Mouse (Mus musculus): ENCODE data around the gene Abca7.
"Not testable (repeated sequence)": the region's sequence is repeated elsewhere in the genome, so short reads cannot be mapped to it uniquely, and the experiment has no call there.

The Abca7 gene

DNA sequence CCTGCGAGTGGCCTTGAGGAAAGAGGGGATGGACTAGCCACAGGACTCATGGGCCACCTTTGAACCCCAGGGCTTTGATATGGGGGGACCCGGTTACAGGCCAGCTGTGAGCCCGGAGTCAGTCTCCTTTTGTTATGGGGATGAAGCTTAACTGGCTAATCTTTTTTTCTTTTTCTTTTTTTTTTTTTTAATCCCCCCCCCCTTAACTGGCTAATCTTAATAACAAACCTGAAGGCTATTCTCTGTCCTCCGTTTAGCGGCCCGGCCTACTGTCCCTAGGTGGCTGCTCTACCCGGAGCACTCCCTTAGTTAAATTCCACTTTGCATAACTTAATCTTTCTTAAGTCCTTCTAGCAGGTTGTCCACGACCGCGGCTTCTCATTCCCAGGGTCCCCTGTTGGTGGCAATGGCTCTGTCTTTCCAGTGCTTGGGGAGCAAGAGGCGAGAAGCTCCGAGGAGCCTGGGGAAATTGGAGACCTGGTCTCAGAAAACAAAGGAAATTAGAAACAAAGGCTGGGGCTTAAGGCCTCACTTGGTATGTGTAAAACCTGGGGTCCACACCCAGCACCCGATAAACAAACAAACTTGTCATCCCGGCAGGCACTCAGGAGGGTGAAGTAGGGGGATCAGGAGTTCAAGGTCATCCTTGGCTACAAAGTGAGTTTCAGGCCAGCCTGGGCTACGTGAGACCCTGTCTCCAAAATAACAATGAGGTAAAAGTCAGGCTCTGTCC, 54.8 kb downstream of the Abca7 start:
- DNase-seq, result peak; percentile 68

DNA sequence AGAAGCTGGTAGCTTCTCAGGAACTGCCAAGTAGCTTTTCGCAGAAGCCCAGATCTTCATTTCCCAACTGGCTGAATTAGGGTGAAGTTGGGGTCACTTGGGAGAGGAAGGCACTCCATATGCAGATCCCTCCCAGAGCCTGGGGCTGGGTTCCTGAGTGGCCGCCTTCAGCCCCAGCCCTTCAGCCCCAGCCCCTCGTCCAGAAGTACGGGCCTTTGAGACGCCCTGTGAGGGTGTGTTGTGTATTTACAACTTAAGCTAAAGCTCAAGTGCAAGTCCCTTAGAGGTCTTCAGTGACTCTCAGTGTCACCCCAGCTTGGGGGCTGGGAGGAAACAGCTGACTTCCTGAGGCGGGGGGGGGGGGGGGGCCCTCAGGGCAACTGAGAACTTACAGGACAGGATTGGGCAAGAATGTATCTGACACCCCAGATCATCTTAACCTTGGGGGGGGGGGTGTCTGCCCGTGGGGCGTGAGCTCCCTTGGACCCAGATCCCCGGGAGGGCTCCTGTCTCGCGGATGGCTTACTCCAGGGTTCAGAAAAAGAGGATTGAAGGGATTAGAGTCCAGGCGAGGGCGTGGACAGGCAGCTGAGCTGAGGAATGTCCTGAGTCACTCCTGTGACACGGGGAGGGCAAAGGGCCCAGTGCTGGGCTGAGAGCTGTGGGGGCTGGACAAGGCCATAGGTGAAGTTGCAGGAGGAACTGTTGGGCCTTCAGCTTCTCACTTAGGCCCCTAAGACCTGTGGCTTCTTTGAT, 55.5 kb downstream of the Abca7 start:
- DNase-seq, result peak; percentile 94

DNA sequence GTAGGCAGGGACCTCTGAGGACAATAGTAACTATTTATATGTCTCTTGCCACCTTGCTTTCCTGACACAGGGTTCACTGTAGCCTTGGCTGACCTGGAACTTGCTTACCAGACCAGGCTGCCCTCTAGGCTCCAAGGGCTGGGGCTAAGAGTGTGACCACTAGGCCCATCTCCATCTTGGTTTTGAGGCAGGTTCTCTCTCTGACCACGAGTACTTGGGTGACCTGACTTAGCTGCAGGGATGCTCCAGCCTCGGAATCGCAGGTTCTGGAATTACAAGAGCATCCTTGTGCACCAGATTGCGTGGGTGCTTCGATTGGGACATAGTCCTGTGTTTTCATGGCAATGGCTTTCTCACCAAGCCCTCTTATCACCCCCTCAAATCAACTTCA, 56.1 kb downstream of the Abca7 start:
- no peak for DNase-seq

DNA sequence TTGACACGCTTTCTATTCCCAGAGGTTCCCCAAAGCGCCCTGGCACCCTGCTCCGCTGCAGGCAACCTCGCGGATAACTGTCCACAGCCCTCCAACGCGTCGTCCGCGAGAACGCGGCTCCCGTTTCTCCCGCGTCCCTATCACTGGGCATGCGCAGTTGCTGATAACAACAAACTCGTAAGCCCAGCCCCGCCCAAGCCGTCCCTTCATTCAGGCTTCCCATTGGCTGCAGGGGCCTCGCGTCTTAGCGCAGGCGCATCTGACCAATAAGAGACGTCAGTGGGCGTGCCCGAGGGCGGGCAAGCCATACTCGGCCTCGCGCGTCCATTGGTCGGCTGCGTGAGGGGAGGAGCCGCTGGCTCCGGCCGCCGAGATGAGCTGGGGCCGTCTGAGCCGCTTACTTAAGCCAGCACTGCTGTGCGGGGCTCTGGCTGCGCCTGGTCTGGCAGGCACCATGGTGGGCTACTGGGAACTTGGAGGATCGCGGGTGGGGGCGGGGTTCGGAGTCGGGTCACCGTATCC, 57.0 kb downstream of the Abca7 start:
- DNase-seq, result peak; percentile 100

DNA sequence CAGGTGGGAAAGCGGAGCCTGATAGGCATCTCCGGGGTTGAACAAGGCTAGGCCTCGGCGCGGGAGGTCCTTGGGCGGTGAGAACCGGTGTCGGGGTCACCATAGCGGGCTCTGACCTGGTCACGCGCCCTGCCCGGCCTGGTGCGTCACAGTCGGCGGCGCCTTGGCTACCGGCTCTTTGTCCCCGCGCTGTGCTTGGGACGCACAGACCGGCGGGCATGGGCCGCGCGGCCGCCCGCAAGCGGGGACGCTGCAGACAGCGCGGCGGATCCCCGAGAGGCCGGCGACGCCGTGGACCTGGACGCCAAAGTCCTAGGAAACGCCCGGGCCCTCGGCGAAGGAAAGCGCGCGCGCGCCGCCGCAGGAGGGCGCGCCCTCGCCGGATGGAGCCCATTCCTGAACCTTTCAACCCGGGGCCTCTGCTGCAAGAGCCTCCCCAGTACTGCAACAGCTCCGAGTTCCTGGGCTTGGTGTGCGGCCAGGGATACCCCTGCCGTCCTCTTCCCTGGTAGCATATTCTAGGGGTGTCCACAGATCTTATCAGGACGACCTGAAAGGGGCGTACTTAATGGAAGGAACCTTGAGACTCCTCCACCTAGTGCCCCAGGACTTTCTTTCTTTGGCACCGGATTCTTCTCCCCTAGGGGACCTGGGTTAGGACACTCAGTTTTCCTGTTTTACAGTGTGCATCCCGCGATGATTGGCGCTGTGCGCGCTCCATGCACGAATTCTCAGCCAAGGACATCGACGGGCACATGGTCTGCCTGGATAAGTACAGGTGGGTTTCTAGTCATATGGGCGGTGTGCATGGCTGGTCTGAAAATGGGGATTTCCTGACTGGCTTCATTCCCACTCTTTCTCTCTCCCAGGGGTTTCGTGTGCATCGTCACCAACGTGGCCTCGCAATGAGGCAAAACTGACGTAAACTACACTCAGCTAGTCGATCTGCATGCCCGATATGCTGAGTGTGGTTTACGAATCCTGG, 57.8 kb downstream of the Abca7 start:
- DNase-seq, result peak; percentile 73

DNA sequence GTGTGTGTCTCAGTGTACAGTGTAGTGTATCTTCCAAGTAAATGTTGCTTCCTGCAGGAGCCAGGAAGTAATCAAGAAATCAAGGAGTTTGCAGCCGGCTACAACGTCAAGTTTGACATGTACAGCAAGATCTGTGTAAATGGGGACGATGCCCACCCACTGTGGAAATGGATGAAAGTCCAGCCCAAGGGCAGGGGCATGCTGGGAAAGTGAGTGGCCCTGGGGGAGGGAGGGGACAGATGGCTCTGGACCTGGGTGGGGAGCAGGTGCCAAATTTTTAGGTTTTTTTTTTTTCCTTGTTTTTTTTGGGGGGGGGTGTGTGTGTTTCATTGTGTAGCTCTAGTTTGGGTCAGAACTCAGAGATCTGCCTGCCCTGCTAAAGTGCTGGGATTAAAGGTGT, 58.6 kb downstream of the Abca7 start:
- DNase-seq, result not testable (repeated sequence)

DNA sequence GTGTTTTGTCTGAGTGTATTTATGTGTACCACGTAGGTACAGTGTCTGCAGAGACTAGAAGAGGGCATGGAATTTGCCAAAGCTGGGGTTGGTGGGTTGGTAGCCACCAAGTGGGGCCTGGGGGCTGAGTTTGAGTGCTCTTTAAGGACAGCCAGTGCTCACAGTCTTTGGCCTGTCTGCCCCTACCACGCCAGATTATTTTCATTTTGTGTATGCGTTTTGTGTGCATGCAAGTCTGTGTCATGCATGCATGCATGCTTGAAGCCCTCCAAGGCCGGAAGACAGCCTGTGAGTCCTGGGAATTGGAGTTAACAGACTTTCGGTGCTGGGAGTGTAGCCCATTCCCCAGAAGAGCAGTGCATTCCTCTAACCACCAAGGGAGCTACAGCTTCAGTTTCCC, 59.1 kb downstream of the Abca7 start:
- DNase-seq, result no peak

DNA sequence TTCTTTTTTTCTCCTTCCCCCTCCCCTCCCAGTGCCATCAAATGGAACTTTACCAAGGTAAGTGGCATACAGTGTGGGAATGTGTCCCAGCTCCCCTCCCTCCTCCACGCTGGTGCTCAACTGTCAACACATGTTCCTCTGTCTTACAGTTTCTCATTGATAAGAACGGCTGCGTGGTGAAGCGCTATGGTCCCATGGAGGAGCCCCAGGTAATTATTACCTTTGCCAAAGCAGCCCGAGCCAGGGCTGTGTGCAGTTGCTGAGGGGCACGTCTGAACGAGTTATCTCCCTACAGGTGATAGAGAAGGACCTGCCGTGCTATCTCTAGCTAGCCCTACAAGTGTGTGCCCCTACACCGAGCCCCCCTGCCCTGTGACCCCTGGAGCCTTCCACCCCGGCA, 59.6 kb downstream of the Abca7 start:
- peak; percentile 64 for DNase-seq

DNA sequence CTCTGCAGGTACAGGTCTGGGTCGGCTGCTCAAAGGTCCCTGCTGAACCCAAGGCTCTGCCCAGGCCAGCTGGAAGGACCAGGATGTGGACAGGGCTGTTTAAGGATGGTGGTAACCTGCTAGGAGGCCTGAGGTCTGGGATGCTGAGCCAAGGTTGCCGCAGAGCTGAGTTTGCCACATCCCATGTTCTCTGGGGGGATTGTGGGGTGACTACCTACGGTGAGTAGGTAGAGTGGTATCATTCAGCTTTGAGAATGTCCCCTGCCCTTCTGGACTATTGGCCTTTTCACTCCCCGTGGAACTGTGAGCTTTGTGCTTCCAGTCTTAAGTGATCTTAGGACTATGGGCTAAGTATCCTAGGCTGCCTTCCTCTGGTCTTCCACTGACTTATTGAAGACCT, 60.2 kb downstream of the Abca7 start:
- peak; percentile 78 for DNase-seq

DNA sequence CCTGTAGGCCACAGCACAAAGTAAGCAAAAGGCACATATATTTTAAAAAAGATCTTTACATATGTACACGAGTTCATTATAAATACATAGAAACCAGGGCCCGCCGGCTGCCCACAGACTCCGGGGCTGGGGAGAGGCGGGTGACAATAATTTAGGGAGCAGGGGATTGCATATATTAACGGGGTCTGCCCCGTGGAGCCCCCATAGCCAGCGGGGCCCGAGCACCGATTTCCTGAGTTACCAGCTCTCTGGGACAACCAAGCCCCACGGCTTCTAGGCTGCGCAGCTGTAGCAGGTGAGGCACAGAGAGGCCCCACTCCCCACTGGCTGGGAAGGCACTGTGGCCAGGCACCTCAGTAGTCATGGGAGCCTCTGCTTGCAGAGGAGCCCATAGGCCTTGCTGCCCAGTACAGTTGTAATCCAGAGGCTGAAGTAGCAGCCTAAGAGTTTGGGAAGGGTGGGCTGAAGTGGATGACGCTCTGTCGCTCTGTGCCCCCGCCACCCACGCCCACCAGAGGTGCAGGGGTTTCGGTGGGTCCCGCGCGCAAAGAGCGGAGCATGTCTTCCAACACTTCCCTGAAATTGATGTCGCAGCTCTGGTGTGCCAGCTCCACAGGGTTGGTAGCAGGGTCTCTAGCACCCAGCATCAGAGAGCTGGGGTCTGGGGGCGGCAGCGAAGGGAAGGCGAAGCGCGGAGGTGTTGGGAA, 60.8 kb downstream of the Abca7 start:
- no peak for DNase-seq

DNA sequence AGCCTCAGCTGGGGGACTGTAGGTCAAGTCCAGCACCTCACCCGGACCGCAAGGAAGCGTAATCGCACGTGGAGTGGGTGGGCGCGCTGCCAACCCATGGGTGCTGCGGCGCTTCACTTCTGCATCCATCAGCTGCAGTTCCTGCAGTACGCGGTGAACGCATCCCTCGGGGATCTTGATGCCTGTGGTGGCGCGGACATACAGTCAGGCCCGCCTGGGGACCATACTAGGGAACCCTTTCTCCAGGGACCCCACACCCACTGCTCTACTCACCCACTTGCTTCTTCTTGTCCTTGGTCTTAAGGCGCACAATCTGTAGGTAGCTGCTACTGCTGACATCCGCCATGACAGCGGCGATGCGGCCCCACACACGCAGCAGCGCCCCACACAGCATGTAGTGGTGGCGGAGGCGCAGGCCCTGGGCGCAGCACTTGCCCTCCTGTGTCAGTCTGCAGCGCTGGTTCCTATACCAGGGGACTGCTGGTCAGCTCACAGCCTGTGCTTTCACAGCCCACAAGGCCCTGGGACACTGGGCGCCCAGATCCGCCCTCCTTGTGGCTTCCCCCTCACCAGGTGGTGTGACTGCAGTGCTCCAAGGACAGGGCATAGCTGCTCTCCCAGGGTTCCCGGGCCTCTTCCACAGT, 61.5 kb downstream of the Abca7 start:
- DNase-seq, result peak; percentile 50

DNA sequence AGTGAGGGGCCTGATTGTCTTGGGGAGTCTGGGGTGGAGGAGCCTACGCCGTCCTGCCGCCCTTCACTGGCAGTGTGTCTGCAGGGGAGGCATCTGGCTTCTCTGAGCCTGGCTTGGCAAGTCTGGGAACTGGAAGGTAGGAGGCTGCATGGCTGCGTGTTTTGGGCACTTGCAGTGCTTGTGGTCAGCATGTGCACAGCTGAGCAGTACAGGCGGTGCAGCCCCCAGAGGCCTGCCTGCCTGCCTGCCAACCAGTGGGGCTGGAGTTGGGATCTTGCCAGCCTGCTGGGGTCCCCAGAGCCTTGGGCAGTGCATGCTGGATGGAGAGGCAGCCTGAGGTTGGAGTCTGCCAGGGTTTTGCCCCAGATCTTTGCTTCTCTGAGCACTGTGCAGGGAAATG, 66.8 kb downstream of the Abca7 start:
- no peak for DNase-seq

DNA sequence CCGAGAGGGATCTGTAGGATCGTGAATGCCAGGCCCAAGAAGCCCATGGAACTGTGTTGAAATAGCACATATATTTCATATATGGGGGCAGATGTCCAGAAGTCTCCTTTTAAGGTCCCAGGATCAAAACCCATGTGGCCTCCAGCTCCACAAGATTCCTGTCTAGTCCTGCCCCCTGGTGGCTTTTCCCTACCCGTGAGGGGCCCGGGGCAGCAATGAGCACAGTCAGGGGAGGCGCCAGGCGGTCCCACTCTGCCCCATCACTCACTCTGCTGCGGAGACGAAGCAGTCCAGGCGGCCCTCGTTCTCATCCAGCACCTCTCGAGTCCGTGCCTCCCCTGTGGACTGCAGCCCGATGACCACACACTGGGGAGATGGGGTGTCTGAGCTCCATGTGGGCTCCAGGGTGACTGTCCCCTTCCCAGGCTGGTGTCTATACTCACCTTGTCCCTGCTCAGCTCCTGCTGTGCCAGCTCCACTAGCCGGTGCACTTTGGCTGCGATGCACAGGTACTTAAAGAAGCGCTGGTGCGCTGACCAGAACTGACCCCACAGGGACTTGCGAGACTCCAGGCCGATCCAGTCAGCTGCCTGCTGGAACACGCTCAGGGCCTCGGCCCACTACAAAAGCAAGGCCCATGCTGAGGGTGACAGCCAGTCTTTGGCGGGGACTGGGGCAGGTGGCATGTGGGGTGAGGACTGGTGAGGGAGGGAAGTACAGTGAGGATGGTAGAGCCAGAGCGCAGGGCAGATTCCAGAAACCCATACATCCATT, 67.8 kb downstream of the Abca7 start:
- no peak for DNase-seq

Data from kidney, adult 9 months (tissue).